In the genomic region with DNA sequence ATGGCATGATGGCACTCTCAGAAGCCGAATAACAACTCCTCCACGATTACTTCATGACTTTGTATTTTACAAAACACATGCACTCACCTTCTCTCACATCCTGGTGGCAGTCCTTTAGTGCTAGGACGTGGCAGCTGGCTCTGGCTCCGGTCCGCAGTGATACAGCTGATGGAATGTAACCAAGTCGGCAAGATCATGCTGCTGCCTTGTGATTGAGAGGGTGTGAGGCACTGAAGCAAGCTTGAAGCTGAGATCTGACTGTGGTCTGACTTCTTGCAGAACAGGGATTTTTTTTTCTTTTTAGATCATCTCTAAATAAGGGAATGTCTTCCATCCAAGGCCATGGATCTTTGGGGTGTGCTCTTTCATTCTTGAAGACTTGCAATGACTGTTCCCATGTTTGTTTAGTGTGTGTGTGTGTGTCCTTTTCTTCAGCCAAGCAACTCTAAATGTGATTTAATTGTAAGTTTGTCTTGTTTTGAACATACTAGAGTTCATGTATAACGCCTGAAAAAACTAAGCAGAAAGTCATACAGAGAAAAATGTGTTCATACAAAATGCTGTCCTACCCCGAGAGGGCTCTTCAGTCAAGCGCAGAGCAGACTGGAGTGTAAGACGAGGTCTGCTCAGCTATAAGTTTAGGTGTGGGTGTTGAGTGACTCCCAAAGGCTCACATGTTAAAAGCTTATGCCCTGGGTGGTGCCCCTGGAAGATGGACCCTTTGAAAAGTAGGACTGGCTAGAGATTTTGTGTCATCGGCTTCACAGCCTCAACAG, we compare ENCODE assay signal across 27 mouse cellular contexts.
A peak's percentile ranks its signal among the peaks of the same experiment; 100 is the strongest.
DNase-seq lines count a peak whose midpoint lies in the region; TF ChIP-seq lines count a peak whose summit lies in the region.
"Had no signal": no experiment of that assay in that cellular context is flagged by ENCODE, and none has a peak within 500 bp of the region (broad histone marks: within the 10 kb centered on the region; RNA-seq: fewer than 3 reads in every experiment).

No protein-coding gene starts in this region.

- intact Hi-C loops in heart, adult 2 months (cut with DNase I) = no loop called here
- intact Hi-C loops in heart, postnatal 36 days (cut with DNase I) = no loop called here

- DNase-seq in cerebellum, postnatal 10 days = peak; percentile 58
- no peak for DNase-seq in cerebellum, postnatal 36 days
- DNase-seq in heart, adult 2 months = peak in 1 of 2 experiments; percentile 50
- DNase-seq in heart, postnatal 36 days = no peak
- peak; percentile 5 for DNase-seq in brain, adult 2 months (ENCODE audit: low read depth, low spot score)
- peak; percentile 81 for DNase-seq in lung, postnatal 10 days
- no peak for DNase-seq in urinary bladder, adult 18-20 months (ENCODE audit: low spot score in 2 of 2)
- no peak for DNase-seq in neural tube, embryonic 10.5 days (ENCODE audit: extremely low spot score, low spot score)
- DNase-seq: adrenal gland, adult 8-10 months; cerebellum, adult 9-10 months; forebrain, postnatal 0 days; gastrocnemius, postnatal 10 days; kidney, adult 8-10 months; kidney, postnatal 4 days; left cerebral cortex, postnatal 4 days; thymus, adult 2 months; thymus, postnatal 4 days had no signal

- peak; percentile 15; the same call in 1 of the 2 replicates for TF ChIP-seq CTCF in heart, adult 2 months (IDR thresholded peaks at IDR 0.05)

- 71% methylated on average over 11 of the region's 11 CpGs for WGBS in heart, adult 2 months

- TF ChIP-seq EP300 in heart, adult 2 months (IDR thresholded peaks at IDR 0.05; ENCODE audit: insufficient read depth, low read depth, low read length) = peak; percentile 72

- no peak for TF ChIP-seq POLR2A in heart, adult 2 months (IDR thresholded peaks at IDR 0.05; ENCODE audit: insufficient read depth, low read depth, low read length)

- H3K27me3 ChIP-seq in heart, adult 2 months (ENCODE audit: control insufficient read depth, insufficient read depth, low read length) = no peaks in the 10 kb centered on the region
- H3K27me3 ChIP-seq: CH12.LX; forebrain, embryonic 12.5 days; hindbrain, embryonic 12.5 days; intestine, embryonic 15.5 days; liver, embryonic 12.5 days; midbrain, embryonic 13.5 days had no signal

- H3K36me3 ChIP-seq in heart, adult 2 months (ENCODE audit: control insufficient read depth, insufficient read depth, low read length) = no peaks in the 10 kb centered on the region
- H3K36me3 ChIP-seq: forebrain, embryonic 12.5 days; hindbrain, embryonic 12.5 days; intestine, embryonic 15.5 days; liver, embryonic 12.5 days; midbrain, embryonic 13.5 days had no signal

- H3K9ac ChIP-seq in heart, adult 2 months (ENCODE audit: low read depth, low read length) = no peak overlapping the region
- H3K9ac ChIP-seq: forebrain, embryonic 12.5 days; forebrain, postnatal 0 days; hindbrain, embryonic 12.5 days; intestine, embryonic 15.5 days; liver, embryonic 12.5 days; midbrain, embryonic 13.5 days had no signal

- peaks cover 1% of the 10 kb centered on the region; the same call in 1 of the 2 replicates for H3K4me1 ChIP-seq in heart, adult 2 months (ENCODE audit: control insufficient read depth, insufficient read depth, low read length)
- H3K4me1 ChIP-seq: forebrain, embryonic 12.5 days; hindbrain, embryonic 12.5 days; intestine, embryonic 15.5 days; liver, embryonic 12.5 days; midbrain, embryonic 13.5 days had no signal

- no peak overlapping the region for H3K4me3 ChIP-seq in heart, adult 2 months
- H3K4me3 ChIP-seq: erythroblast, embryonic 14.5 days; forebrain, embryonic 12.5 days; hindbrain, embryonic 12.5 days; intestine, embryonic 15.5 days; liver, embryonic 12.5 days; midbrain, embryonic 13.5 days had no signal

- no peaks in the 10 kb centered on the region for H3K79me2 ChIP-seq in heart, adult 2 months (replicated peaks; ENCODE audit: control insufficient read depth, insufficient read depth, low read length)

- no peak overlapping the region for H3K27ac ChIP-seq in heart, adult 2 months
- H3K27ac ChIP-seq: forebrain, embryonic 12.5 days; hindbrain, embryonic 12.5 days; hindbrain, postnatal 0 days; intestine, embryonic 15.5 days; kidney, postnatal 0 days; liver, embryonic 12.5 days; macrophage; midbrain, embryonic 13.5 days had no signal

Comparison
In these comparisons a context has a peak if more than half of its experiments do, and no peak if none do; other contexts are left out.
1. DNase-seq: peak in cerebellum, postnatal 10 days (2 of 2), brain, adult 2 months (single experiment) and lung, postnatal 10 days (single experiment); none in cerebellum, postnatal 36 days (0 of 2), heart, postnatal 36 days (0 of 2), urinary bladder, adult 18-20 months (0 of 2) and neural tube, embryonic 10.5 days (single experiment).